Mouse (Mus musculus) stomach, embryonic 16.5 days (tissue): ENCODE measurements around the gene Aprt. TPM values are rescaled to one million over a fixed set of nuclear protein-coding genes. Genes with fewer than 3 reads are reported as not detected.

Experiments used
- ATAC-seq: fragments of 200-750 bp; cut with Nextera tagmentation; 2 replicates; pipeline ENCODE4 v1.8.0; 2017; ENCODE audit warnings: moderate number of reproducible peaks, moderate TSS enrichment; ENCODE audit not compliant: insufficient read depth, low FRiP score
- H3K27ac ChIP-seq: fragments of 300-500 bp; sonication (generic); 2 replicates; pipeline ENCODE4 v1.5.1; 2014; ENCODE audit warnings: low read length
- H3K27me3 ChIP-seq: fragments of 300-500 bp; sonication (generic); 2 replicates; pipeline ENCODE4 v1.6.1; 2014; ENCODE audit warnings: low read length, control low read depth, mixed read lengths; ENCODE audit not compliant: control insufficient read depth, insufficient read depth
- H3K36me3 ChIP-seq: fragments of 300-500 bp; sonication (generic); 2 replicates; pipeline ENCODE4 v1.6.1; 2014; ENCODE audit warnings: low read length; ENCODE audit not compliant: control insufficient read depth, insufficient read depth
- H3K4me1 ChIP-seq: fragments of 300-500 bp; sonication (generic); 2 replicates; pipeline ENCODE4 v1.6.1; 2014; ENCODE audit warnings: low read length, control low read depth, mixed read lengths; ENCODE audit not compliant: control insufficient read depth, insufficient read depth
- H3K4me2 ChIP-seq: fragments of 300-500 bp; sonication (generic); 2 replicates; pipeline ENCODE4 v1.6.1; 2014; ENCODE audit warnings: low read depth, low read length, mixed read lengths
- H3K4me3 ChIP-seq: fragments of 300-500 bp; sonication (generic); replicated peaks from 2 replicates; pipeline ENCODE4 v1.5.1; 2014; ENCODE audit warnings: mild to moderate bottlenecking, low read length
- H3K9ac ChIP-seq: fragments of 300-500 bp; sonication (generic); 2 replicates; pipeline ENCODE4 v1.6.1; 2014; ENCODE audit warnings: low read length
- H3K9me3 ChIP-seq: fragments of 300-500 bp; sonication (generic); replicated peaks from 2 replicates; pipeline ENCODE4 v1.6.1; 2016; ENCODE audit warnings: low read length, control low read depth; ENCODE audit not compliant: control insufficient read depth
- WGBS: fragments of 180-500 bp; shearing (Covaris S2); extraction: QIAGEN DNeasy Blood & Tissue Kit; methylation state at CpG from one replicate; pipeline ENCODE4 v1.1.7; 2014; 5-methylcytosine and 5-hydroxymethylcytosine counted together
- polyA plus RNA-seq: library from polyadenylated mRNA; unstranded; fragments of >200 nt; fragmentation: Nextera tagmentation; extraction: Ambion mirVana; gene quantifications from 2 replicates; pipeline ENCODE4 v1.2.1, GENCODE M21; 2015

Gene Aprt
- polyA plus RNA-seq, 1 experiment from 2014 or later: 345 TPM

- WGBS: 92% methylated on average over 11 of the region's 11 CpGs
- Histone ChIP-seq H3K27me3 (no peaks in the 10 kb centered on the region), H3K9ac (no peak overlapping the region), H3K36me3 (peaks cover 21% of the 10 kb centered on the region), H3K9me3 (no peaks in the 10 kb centered on the region), H3K4me2 (no peak overlapping the region), H3K4me1 (peaks cover 39% of the 10 kb centered on the region), H3K4me3 (no peak overlapping the region), H3K27ac (no peak overlapping the region)
- ATAC-seq: no peak
These were observed 5.6 kb downstream of the Aprt start for GRCm38 (mm10) chr8:122571153-122571552.

GRCm38 (mm10) chr8:122569996-122570395 lies 6.7 kb downstream of the Aprt start:
- no peaks in the 10 kb centered on the region for H3K9me3 ChIP-seq

GRCm38 (mm10) chr8:122569329-122569728 lies 7.4 kb downstream of the Aprt start:
- H3K4me3 ChIP-seq: peak overlapping the region; percentile 85
- H3K27me3 ChIP-seq: no peaks in the 10 kb centered on the region
- no peak overlapping the region for H3K27ac ChIP-seq
- peaks cover 21% of the 10 kb centered on the region for H3K36me3 ChIP-seq
- no peaks in the 10 kb centered on the region for H3K9me3 ChIP-seq
- H3K4me1 ChIP-seq: peaks cover 23% of the 10 kb centered on the region
- 58% methylated on average over 9 of the region's 9 CpGs for WGBS
- ATAC-seq: no peak
- H3K9ac ChIP-seq: peak overlapping the region; percentile 92
- H3K4me2 ChIP-seq: peak overlapping the region; percentile 74

More at GRCm38 (mm10) chr8:122569996-122570395, 6.7 kb downstream of the Aprt start:
- peaks cover 21% of the 10 kb centered on the region for H3K36me3 ChIP-seq
- no peak overlapping the region for H3K9ac ChIP-seq
- no peak overlapping the region for H3K4me3 ChIP-seq
- H3K27ac ChIP-seq: no peak overlapping the region
- H3K4me1 ChIP-seq: peaks cover 28% of the 10 kb centered on the region
- no peaks in the 10 kb centered on the region for H3K27me3 ChIP-seq
- no peak overlapping the region for H3K4me2 ChIP-seq
- ATAC-seq: no peak
- 94% methylated on average over 16 of the region's 16 CpGs for WGBS

GRCm38 (mm10) chr8:122568881-122569309 lies 7.8 kb downstream of the Aprt start:
- H3K9ac ChIP-seq: peak overlapping the region; percentile 92
- H3K4me1 ChIP-seq: peaks cover 23% of the 10 kb centered on the region
- H3K27me3 ChIP-seq: no peaks in the 10 kb centered on the region
- ATAC-seq: no peak
- peak overlapping the region; percentile 85 for H3K4me3 ChIP-seq
- peaks cover 21% of the 10 kb centered on the region for H3K36me3 ChIP-seq
- no peaks in the 10 kb centered on the region for H3K9me3 ChIP-seq
- H3K4me2 ChIP-seq: peak overlapping the region; percentile 74
- WGBS: 9% methylated on average over 10 of the region's 10 CpGs
- no peak overlapping the region for H3K27ac ChIP-seq

GRCm38 (mm10) chr8:122568109-122568504 lies 8.6 kb downstream of the Aprt start:
- peaks cover 23% of the 10 kb centered on the region for H3K4me1 ChIP-seq
- no peak for ATAC-seq
- peak overlapping the region; percentile 97 for H3K27ac ChIP-seq
- no peaks in the 10 kb centered on the region for H3K27me3 ChIP-seq
- H3K4me3 ChIP-seq: peak overlapping the region; percentile 85
- no peaks in the 10 kb centered on the region for H3K9me3 ChIP-seq
- peak overlapping the region; percentile 74 for H3K4me2 ChIP-seq
- WGBS: under 1% methylated on average over 34 of the region's 34 CpGs
- peak overlapping the region; percentile 92 for H3K9ac ChIP-seq
- H3K36me3 ChIP-seq: peaks cover 21% of the 10 kb centered on the region

GRCm38 (mm10) chr8:122567361-122568108 lies 9.2 kb downstream of the Aprt start, which contains the start of gene Cdt1:
Cdt1 (plus strand) TSS chr8:122568015.
- WGBS: under 1% methylated on average over 61 of the region's 62 CpGs
- Histone ChIP-seq H3K9me3 (no peaks in the 10 kb centered on the region), H3K4me2 (peak within 1 kb of the TSS; percentile 74), H3K9ac (peak within 1 kb of the TSS; percentile 92), H3K36me3 (peaks cover 18% of the 10 kb centered on the region), H3K4me3 (peak within 1 kb of the TSS; percentile 85), H3K27ac (peak within 1 kb of the TSS; percentile 97), H3K4me1 (peaks cover 23% of the 10 kb centered on the region), H3K27me3 (no peaks in the 10 kb centered on the region)
- ATAC-seq: peak; percentile 97

GRCm38 (mm10) chr8:122566766-122567165 lies 9.9 kb downstream of the Aprt start:
- Histone ChIP-seq H3K4me1 (peaks cover 23% of the 10 kb centered on the region), H3K4me2 (peak overlapping the region; percentile 74), H3K9me3 (no peaks in the 10 kb centered on the region), H3K9ac (peak overlapping the region; percentile 77), H3K4me3 (peak overlapping the region; percentile 85), H3K27ac (peak overlapping the region; percentile 97), H3K27me3 (no peaks in the 10 kb centered on the region), H3K36me3 (peaks cover 10% of the 10 kb centered on the region; the same call in 1 of the 2 replicates)
- 28% methylated on average over 6 of the region's 6 CpGs for WGBS
- no peak for ATAC-seq

- Histone ChIP-seq H3K27ac (peak overlapping the region; percentile 27; the same call in 1 of the 2 replicates), H3K4me1 (peaks cover 22% of the 10 kb centered on the region), H3K9ac (no peak overlapping the region), H3K4me3 (no peak overlapping the region), H3K36me3 (no peaks in the 10 kb centered on the region), H3K9me3 (no peaks in the 10 kb centered on the region), H3K27me3 (no peaks in the 10 kb centered on the region), H3K4me2 (no peak overlapping the region)
- no peak for ATAC-seq
- 75% methylated on average over 25 of the region's 25 CpGs for WGBS
These were observed 12.1 kb downstream of the Aprt start for GRCm38 (mm10) chr8:122564363-122565352.
